Mouse (Mus musculus): Measurements from ENCODE around the gene Frmd4b.
"Not testable (repeated sequence)": the region's sequence is repeated elsewhere in the genome, so short reads cannot be mapped to it uniquely, and the experiment has no call there.

The Frmd4b gene

GRCm38 (mm10) chr6:97409467-97410239 is 207.7 kb downstream of the Frmd4b start:
- no peak for DNase-seq

DNA sequence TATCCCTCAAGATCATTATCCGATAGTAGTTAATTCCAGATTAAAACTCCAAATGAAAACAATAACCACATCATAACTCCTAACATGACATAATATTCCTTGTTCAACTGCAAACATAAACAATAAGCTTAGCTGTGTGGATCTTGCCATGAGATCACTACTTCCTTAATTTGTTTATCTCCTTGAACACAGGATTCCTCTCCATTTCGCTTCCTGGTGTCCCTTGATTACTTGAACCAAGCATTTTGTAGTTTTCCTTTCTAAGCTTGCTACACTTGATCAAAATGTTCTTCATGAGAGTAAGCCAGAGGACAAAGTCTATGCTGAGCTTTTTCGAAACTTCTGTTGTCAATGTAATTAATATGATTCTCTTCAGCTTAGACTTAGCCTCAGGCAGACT is 209.4 kb downstream of the Frmd4b start:
- no peak for DNase-seq

DNA sequence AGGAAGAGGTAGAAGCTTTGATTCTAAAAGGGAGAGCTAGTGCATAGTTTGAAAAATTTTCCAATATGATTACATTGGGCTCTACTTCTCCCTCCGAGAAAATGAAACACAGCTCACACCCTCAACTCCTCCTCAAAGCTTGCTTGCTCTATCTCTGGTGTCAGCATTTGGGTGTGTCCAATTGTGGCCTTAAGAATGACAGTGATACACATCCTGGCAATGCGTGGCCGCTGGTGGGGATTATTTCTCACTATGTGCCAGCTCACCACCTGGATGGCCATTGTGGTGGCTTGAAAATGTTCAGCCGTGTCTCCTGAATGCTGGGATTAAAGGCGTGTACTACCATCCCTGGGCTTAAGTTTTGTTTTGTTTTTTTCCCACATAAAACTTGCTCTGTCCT is 209.9 kb downstream of the Frmd4b start:
- no peak for DNase-seq

- no peak for DNase-seq
These were observed 212.0 kb downstream of the Frmd4b start for GRCm38 (mm10) chr6:97405311-97405710.

- DNase-seq: no peak
These were observed 214.4 kb downstream of the Frmd4b start for GRCm38 (mm10) chr6:97402822-97403472.

GRCm38 (mm10) chr6:97400446-97400845 is 216.9 kb downstream of the Frmd4b start:
- DNase-seq: no peak

GRCm38 (mm10) chr6:97397935-97398334 is 219.4 kb downstream of the Frmd4b start:
- no peak for DNase-seq

GRCm38 (mm10) chr6:97396957-97397354 is 220.4 kb downstream of the Frmd4b start:
- DNase-seq: no peak

GRCm38 (mm10) chr6:97396351-97396956 is 220.9 kb downstream of the Frmd4b start:
- DNase-seq: peak; percentile 45

GRCm38 (mm10) chr6:97395477-97396350 is 221.6 kb downstream of the Frmd4b start:
- no peak for DNase-seq

DNA sequence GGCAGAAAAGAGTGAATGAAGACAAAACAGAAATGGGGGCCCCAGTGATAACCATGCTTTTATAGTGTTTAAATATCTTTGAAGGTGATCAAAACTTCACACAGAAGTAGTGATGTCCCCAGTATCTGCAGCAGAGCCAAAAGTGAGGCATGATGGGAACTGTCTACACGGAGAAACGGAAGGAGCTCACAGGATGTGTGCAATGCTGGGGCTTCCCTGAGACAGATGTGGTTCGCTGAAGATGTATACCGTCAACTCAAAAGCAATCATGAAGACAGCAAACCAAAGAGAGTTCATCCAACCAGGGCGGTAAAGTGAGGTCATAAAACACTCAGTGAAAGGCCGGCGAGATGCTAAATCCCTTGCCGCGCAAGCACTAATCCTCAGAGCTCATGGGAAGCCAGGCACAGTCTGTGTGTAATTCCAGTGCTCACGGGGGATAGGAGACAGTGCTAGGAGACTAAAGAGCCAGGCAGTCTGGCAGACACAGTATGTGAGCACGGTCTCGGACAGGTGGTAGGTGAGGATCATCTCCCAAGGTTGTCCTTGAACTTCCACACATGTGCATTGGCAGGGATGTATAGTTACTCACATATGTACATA is 222.8 kb downstream of the Frmd4b start:
- DNase-seq: no peak

GRCm38 (mm10) chr6:97392912-97393311 is 224.4 kb downstream of the Frmd4b start:
- DNase-seq: no peak

GRCm38 (mm10) chr6:97387388-97387787 is 230.0 kb downstream of the Frmd4b start:
- DNase-seq: no peak

GRCm38 (mm10) chr6:97384918-97385317 is 232.4 kb downstream of the Frmd4b start:
- DNase-seq: no peak

GRCm38 (mm10) chr6:97381275-97381674 is 236.1 kb downstream of the Frmd4b start:
- DNase-seq: no peak

DNA sequence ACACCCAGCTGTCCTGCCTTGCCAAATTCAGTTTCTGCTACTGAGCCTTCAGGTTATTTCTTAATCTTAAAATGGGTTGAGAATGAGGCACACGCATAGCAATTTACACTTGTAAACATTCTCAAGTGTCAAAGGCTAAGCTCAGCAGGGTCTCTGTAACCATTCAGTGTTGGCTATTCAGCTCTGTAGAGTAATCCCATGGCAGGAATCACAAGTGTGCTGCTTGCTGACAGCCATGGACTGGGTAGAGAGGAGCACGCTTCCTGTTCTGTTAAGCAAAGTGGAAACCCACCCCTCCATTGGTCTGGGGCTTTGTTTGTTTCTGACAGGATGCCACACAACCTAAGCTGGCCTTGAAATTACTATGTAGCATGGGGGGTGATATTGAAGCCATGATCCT is 246.4 kb downstream of the Frmd4b start:
- no peak for DNase-seq

- DNase-seq: no peak
These were observed 246.9 kb downstream of the Frmd4b start for GRCm38 (mm10) chr6:97370460-97370859.

- no peak for DNase-seq
These were observed 253.5 kb downstream of the Frmd4b start for GRCm38 (mm10) chr6:97363846-97364245.

DNA sequence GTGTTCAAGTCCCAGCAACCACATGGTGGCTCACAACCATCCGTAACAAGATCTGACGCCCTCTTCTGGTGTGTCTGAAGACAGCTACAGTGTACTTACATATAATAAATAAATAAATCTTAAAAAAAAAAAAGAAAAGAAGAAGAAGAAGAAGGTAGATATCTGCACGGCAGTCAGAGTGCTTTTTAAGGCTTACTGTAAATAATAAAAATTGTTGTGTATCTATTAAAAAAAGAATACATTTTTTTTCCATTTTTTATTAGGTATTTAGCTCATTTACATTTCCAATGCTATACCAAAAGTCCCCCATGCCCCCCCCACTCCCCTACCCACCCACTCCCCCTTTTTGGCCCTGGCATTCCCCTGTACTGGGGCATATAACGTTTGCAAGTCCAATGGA is 259.7 kb downstream of the Frmd4b start:
- not testable (repeated sequence) for DNase-seq

DNA sequence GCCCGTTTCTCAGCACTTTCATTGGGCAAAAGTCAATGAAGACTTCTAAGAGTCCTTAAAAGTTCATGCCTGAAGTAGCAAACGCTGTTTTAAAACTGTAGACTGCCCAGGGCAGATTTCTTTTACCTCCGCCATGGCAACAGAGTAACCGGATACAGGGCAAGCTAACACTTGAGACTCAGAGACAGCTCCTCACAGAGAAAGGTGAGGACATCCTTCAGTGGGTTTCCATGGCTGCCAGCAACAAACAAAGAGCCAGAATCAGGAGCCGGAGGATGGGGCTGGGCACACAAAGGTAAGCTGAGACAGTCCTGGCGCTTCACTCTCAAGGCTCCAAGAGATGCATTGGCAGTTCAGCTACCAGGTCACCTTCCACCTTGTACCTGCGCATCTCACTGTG is 260.7 kb downstream of the Frmd4b start:
- no peak for DNase-seq

DNA sequence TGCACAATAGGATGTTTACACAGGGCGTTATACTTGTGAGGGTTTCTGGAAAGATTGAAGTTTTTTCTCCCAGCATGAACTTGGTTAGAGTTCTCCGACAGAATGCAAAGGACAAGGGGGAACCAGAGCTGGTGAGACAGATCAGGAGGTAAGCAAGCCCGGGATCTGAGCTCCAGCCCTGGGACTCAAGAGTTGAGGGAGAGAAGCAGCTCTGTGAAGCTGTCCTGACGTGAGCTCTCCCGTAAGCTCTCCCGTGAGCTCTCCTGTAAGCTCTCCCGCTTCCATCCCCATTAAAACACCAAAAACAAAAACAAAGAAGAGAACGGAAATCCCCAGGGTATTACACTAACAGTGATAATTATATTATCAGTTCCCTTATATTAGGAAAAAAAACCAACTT is 262.2 kb downstream of the Frmd4b start:
- DNase-seq: no peak

DNA sequence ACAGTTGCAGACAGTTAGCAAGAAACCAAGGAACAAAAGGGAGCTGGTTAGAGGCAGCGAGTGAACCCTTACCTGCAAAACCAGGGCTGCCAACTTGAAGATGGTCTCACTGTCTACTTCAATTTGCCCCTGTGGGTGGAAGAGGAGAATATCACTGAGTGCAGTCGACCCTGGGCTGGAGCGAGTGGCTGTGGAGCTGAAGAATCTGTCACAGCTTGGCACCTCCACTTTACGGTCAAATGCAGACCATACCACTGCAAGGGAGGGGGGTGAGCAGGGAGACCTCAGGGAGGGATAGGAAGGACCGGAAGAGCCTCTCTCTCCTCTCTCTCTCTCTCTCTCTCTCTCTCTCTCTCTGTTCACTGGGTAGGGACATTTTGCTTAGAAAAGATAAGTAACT is 263.4 kb downstream of the Frmd4b start:
- DNase-seq: no peak

DNA sequence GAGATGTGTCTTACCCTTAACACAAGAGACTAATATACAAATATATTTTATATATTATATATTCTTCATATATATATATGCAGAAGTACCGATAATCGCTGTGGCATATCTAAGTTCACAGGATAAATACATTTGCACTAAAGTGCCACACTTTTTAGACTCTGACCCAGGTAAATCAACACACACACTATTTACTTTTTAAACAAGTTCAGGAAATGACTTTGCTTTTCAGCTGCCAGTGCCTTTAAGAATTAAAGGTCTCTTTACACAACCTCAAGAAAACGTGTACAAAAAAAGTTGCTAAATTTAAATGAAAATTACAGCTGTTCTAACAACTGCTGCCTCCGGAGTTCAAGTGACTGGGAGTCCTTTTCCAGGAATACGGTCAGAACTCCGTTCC is 264.0 kb downstream of the Frmd4b start:
- DNase-seq: no peak

Data from right cerebral cortex, postnatal 4 days (tissue).